Mouse (Mus musculus) G1E (cell line): Measurements from ENCODE around the gene Mecr.

ENCODE experiments used
- CTCF ChIP-seq: IDR thresholded peaks from 2 replicates; pipeline ENCODE4 v1.5.1; 2012; ENCODE audit warnings: low read depth, low read length, inconsistent platforms, mixed read lengths
- GATA1 ChIP-seq: IDR thresholded peaks from 2 replicates; pipeline ENCODE4 v1.6.1; 2012; ENCODE audit warnings: borderline replicate concordance, low read length, inconsistent platforms, mixed read lengths
- GATA2 ChIP-seq: IDR thresholded peaks from 2 replicates; pipeline ENCODE4 v1.6.1; 2012; ENCODE audit warnings: low read depth, low read length, inconsistent platforms, borderline replicate concordance
- POLR2AphosphoS5 ChIP-seq: IDR thresholded peaks from 2 replicates; pipeline ENCODE4 v1.6.1; 2012; ENCODE audit warnings: low read depth, low read length, inconsistent platforms; ENCODE audit not compliant: insufficient replicate concordance
- TAL1 ChIP-seq: conservative IDR thresholded peaks from 2 replicates; pipeline ENCODE4 v1.6.1; 2012; ENCODE audit warnings: low read depth, low read length, inconsistent platforms, mixed read lengths

DNA sequence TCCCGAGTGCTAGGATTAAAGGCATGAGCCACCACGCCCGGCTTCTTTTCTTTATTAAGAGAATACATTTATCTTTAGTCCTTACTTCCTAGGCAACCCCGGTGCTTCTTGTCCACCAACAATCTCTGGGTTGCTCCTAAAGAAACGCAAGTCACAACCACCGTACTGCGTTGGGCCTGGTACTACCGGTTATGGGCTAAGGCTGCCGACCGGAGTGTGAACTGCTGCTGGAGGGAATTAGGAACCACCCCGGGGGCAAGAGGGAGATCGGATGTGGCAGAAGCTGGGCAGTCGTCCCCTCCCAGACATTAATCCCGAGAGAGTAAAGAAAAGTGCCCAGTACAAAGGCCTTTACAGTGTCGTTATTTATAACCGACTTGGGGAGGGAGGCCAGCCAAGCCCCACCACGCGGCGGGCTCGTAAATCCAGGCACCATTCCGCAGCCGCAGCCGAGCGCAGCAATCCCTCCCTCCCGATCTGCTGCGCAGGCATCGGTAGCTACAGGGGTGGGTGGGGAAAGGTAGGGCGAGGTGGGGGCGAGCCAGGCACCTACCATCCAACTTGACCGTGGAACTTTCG lies 71.7 kb downstream of the Mecr start:
- no peak for TF ChIP-seq CTCF
- no peak for TF ChIP-seq GATA1
- TF ChIP-seq POLR2AphosphoS5, result no peak
- no peak for TF ChIP-seq TAL1
- TF ChIP-seq GATA2, result no peak
